Mouse (Mus musculus): ENCODE measurements around the gene Rab11fip4. TPM values are rescaled to one million over a fixed set of nuclear protein-coding genes. Genes with fewer than 3 reads are reported as not detected.

Rab11fip4 gene
- polyA plus RNA-seq, 1 experiment, result 40.8 TPM

GRCm38 (mm10) chr11:79737865-79738502 lies 147.0 kb downstream of the Rab11fip4 start:
- Histone ChIP-seq H3K27ac (ENCODE audit: insufficient read depth, low read depth, low read length) (peak overlapping the region; percentile 80), H3K27me3 (replicated peaks; ENCODE audit: control insufficient read depth, insufficient read depth, low read length) (no peaks in the 10 kb centered on the region), H3K4me3 (ENCODE audit: insufficient read depth, low read depth, low read length) (no peak overlapping the region), H3K36me3 (ENCODE audit: control insufficient read depth, insufficient read depth, low read length) (no peaks in the 10 kb centered on the region), H3K4me1 (ENCODE audit: control insufficient read depth, insufficient read depth, low read length) (peaks cover 36% of the 10 kb centered on the region)
- 66% methylated on average over 6 of the region's 6 CpGs for WGBS
- DNase-seq, result peak; percentile 85
- no peak for TF ChIP-seq CTCF (conservative IDR thresholded peaks at IDR 0.05; ENCODE audit: insufficient read depth, insufficient read length, low read depth, low read length)

DNA sequence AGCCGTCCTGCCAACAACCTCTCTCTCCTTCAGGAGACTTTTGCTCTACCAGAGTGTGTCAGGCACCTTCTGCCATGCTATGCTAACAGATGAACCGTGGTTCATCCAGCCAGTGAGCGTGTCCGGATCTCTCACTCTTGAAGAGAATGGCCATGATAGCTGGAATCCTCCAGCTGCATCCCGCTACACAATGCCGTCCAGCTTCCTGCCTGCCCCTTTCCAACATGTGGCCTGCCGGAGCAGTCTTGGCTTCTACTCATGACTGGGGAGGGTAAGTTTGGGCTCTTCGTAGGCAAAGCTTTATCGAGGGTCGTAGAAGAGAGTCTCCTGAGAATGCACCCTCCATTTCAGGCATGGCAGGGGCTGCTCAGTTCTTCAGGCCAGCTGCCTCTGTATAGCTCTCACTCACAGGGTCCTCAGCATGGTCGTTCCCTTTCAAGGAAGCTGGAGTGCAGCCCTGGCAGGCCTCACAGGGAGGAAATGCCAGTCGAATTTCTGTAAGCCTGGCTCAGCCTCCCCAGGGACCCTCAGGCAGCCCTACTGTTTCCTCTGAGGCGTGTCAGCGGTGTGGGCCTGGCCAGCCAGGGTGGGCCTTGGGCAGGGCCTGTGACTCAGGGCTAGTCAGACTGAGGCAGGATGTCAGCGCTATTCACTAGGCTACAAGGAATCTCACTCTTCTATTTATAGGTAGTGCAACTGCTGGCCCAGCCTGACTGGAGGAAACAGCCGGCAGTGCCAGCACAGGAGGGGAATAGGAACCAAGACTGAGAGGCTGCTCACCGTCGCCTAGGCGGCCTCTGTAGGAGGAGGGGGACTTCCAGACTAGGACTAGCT lies 147.9 kb downstream of the Rab11fip4 start:
- Histone ChIP-seq H3K4me1 (ENCODE audit: control insufficient read depth, insufficient read depth, low read length) (peaks cover 28% of the 10 kb centered on the region), H3K4me3 (ENCODE audit: insufficient read depth, low read depth, low read length) (no peak overlapping the region), H3K36me3 (ENCODE audit: control insufficient read depth, insufficient read depth, low read length) (no peaks in the 10 kb centered on the region), H3K27me3 (replicated peaks; ENCODE audit: control insufficient read depth, insufficient read depth, low read length) (no peaks in the 10 kb centered on the region), H3K27ac (ENCODE audit: insufficient read depth, low read depth, low read length) (peak overlapping the region; percentile 91)
- peak; percentile 92 for DNase-seq
- TF ChIP-seq POLR2A (IDR thresholded peaks at IDR 0.05; ENCODE audit: low read depth, low read length) (no peak), CTCF (conservative IDR thresholded peaks at IDR 0.05; ENCODE audit: insufficient read depth, insufficient read length, low read depth, low read length) (no peak)
- 51% methylated on average over 19 of the region's 19 CpGs for WGBS

DNA sequence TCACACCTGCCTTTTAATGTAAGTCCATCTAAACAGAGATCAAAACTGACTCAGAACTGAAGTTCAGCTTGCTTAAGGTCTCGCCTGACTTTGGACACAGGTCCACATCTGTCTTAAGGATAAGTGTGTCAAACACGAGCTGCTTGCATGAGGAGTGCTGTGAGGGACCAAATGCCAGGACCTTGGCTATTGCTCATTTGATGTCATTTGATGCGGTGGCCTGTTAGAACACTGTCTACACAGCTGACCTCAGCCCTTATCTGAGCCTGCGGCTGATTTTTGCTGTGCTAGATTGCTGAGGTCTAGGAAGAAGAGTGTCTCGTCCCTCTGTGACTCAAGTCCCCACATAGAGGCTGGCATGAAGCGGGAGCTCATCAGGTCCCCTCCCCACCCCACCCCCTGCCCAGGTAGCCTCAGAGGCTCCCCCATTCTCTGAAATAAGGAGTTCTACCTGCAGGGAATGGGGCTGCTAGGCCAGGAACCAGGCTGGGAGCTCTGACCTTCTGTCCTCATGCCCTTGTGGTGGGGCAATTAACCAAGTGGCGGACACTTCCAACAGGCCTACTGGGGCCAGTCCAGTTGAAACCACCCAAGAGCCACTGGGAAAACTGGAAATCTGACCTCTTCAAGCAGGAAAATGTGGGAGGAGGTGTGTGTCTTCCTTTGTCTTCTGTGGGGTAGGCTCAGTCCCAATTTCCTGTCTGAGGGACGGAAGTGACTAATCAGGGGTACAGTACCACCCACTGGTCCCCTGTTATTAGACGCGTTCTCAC lies 149.9 kb downstream of the Rab11fip4 start:
- TF ChIP-seq POLR2A (IDR thresholded peaks at IDR 0.05; ENCODE audit: low read depth, low read length) (no peak), CTCF (conservative IDR thresholded peaks at IDR 0.05; ENCODE audit: insufficient read depth, insufficient read length, low read depth, low read length) (no peak)
- WGBS, result 85% methylated on average over 10 of the region's 10 CpGs
- H3K27me3 ChIP-seq (replicated peaks; ENCODE audit: control insufficient read depth, insufficient read depth, low read length), result no peaks in the 10 kb centered on the region
- H3K4me1 ChIP-seq (ENCODE audit: control insufficient read depth, insufficient read depth, low read length), result peaks cover 28% of the 10 kb centered on the region
- no peaks in the 10 kb centered on the region for H3K36me3 ChIP-seq (ENCODE audit: control insufficient read depth, insufficient read depth, low read length)
- peak overlapping the region; percentile 39 for H3K27ac ChIP-seq (ENCODE audit: insufficient read depth, low read depth, low read length)
- DNase-seq, result peak; percentile 71
- H3K4me3 ChIP-seq (ENCODE audit: insufficient read depth, low read depth, low read length), result no peak overlapping the region

DNA sequence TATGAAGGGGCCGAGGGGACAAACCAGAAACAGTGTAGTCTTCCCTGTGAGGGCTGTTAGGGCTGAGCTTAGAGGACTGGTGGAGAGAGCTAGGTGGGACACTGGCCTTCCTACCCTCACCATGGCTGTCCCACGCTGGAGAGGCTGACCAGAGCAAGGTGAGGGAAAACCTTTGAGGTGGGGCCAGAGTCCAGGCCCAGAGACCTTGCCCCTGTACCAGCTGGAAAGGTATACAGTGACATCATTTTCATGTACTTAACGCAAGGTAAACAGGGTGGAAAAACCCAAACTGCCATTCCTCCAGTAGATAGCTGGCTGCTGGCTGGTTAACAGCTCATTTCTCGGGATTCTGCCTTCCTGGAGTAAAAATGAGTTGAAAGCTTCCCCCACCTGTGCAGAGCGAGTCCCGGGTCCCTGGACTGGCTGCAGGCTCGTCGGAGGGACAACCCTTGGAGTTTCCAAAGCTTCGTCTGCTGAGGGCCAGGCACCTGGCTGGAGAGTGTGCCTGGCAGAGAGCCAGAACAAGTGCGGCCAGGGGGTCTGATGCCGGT lies 155.6 kb downstream of the Rab11fip4 start:
- Histone ChIP-seq H3K27me3 (replicated peaks; ENCODE audit: control insufficient read depth, insufficient read depth, low read length) (no peaks in the 10 kb centered on the region), H3K36me3 (ENCODE audit: control insufficient read depth, insufficient read depth, low read length) (no peaks in the 10 kb centered on the region), H3K27ac (ENCODE audit: insufficient read depth, low read depth, low read length) (peak overlapping the region; percentile 8), H3K4me1 (ENCODE audit: control insufficient read depth, insufficient read depth, low read length) (peaks cover 10% of the 10 kb centered on the region), H3K4me3 (ENCODE audit: insufficient read depth, low read depth, low read length) (no peak overlapping the region)
- DNase-seq, result peak; percentile 54
- 55% methylated on average over 11 of the region's 11 CpGs for WGBS
- TF ChIP-seq CTCF (conservative IDR thresholded peaks at IDR 0.05; ENCODE audit: insufficient read depth, insufficient read length, low read depth, low read length), result no peak

Other genes with a start within 250 kb of the Rab11fip4 start
- 0.04 and 0.16 TPM in 2 replicates for gene Omg, start 87.1 kb upstream of the Rab11fip4 start, polyA plus RNA-seq (2012; rRNA removed)
- gene Evi2b, start 67.5 kb upstream of the Rab11fip4 start, polyA plus RNA-seq (2012; rRNA removed), result 2.5 and 5.6 TPM in 2 replicates
- 0.16 and 0.30 TPM in 2 replicates for gene Evi2, start 60.6 kb upstream of the Rab11fip4 start, polyA plus RNA-seq (2012; rRNA removed)
- 3.1 and 5.3 TPM in 2 replicates for gene Evi2a, start 60.6 kb upstream of the Rab11fip4 start, polyA plus RNA-seq (2012; rRNA removed)